Mouse (Mus musculus) brown adipose tissue, adult 24 weeks (tissue): ENCODE measurements around the gene Sult6b1. TPM values are rescaled to one million over a fixed set of nuclear protein-coding genes. Genes with fewer than 3 reads are reported as not detected.

Experiments used
- H3K27ac ChIP-seq: fragments of 200-500 bp; replicated peaks from 2 replicates; pipeline ENCODE4 v1.5.1; 2012; ENCODE audit warnings: low read depth, mild to moderate bottlenecking, low read length
- H3K4me1 ChIP-seq: fragments of 200-500 bp; 2 replicates; pipeline ENCODE4 v1.6.1; 2012; ENCODE audit warnings: low read length, mixed read lengths; ENCODE audit not compliant: control insufficient read depth, insufficient read depth, insufficient read length
- H3K4me3 ChIP-seq: fragments of 200-500 bp; 2 replicates; pipeline ENCODE4 v1.5.1; 2012; ENCODE audit warnings: low read depth, mild to moderate bottlenecking, low read length, moderate library complexity; ENCODE audit not compliant: insufficient read depth
- polyA plus RNA-seq: library from polyadenylated mRNA; stranded (reverse); fragments of >200 nt; gene quantifications from 2 replicates; pipeline ENCODE4 v1.2.4, GENCODE M21; 2012; ENCODE audit not compliant: missing spikeins, insufficient read depth, insufficient read length

The Sult6b1 gene
- polyA plus RNA-seq = not detected in 2 replicates

DNA sequence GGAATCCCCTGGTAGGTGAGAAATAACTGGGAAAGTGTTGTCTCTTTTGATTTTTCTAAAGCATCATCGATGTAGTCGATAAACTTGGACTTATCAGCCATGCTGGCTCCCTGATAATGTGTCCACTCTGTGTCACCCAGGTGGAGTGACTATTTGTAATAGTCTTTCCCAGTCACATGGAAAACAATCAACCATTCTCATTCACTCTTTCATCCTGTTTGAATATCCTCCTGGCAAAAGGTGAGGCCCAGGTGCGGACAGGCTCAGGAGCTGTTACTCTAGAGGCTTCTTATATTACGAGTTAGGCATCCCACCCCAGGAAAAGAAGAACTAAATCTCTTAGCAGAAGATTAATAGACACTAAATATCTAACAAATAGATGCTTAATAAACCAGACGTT lies at the start of gene Sult6b1:
Sult6b1 (minus strand) TSS at position 101 of the 400 bp plus-strand sequence.
- Histone ChIP-seq H3K4me1 (no peaks in the 10 kb centered on the region), H3K27ac (no peak within 1 kb of the TSS), H3K4me3 (no peak within 1 kb of the TSS)

GRCm38 (mm10) chr17:78953240-78953639 lies 46.4 kb upstream of the Sult6b1 start:
- H3K4me3 ChIP-seq = no peak overlapping the region
- H3K27ac ChIP-seq = no peak overlapping the region
- H3K4me1 ChIP-seq = no peaks in the 10 kb centered on the region

- Histone ChIP-seq H3K4me3 (no peak overlapping the region), H3K4me1 (no peaks in the 10 kb centered on the region), H3K27ac (no peak overlapping the region)
Observed at GRCm38 (mm10) chr17:78952070-78952469, 45.3 kb upstream of the Sult6b1 start.

- H3K4me1 ChIP-seq = no peaks in the 10 kb centered on the region
- no peak overlapping the region for H3K4me3 ChIP-seq
Observed at GRCm38 (mm10) chr17:78951225-78951624, 44.4 kb upstream of the Sult6b1 start.

GRCm38 (mm10) chr17:78942579-78942978 lies 35.8 kb upstream of the Sult6b1 start:
- Histone ChIP-seq H3K27ac (no peak overlapping the region), H3K4me3 (no peak overlapping the region), H3K4me1 (no peaks in the 10 kb centered on the region)

More at GRCm38 (mm10) chr17:78951225-78951624, 44.4 kb upstream of the Sult6b1 start:
- no peak overlapping the region for H3K27ac ChIP-seq

GRCm38 (mm10) chr17:78938927-78939326 lies 32.1 kb upstream of the Sult6b1 start:
- Histone ChIP-seq H3K4me1 (peaks cover 3% of the 10 kb centered on the region; the same call in 1 of the 2 replicates), H3K27ac (no peak overlapping the region), H3K4me3 (no peak overlapping the region)

DNA sequence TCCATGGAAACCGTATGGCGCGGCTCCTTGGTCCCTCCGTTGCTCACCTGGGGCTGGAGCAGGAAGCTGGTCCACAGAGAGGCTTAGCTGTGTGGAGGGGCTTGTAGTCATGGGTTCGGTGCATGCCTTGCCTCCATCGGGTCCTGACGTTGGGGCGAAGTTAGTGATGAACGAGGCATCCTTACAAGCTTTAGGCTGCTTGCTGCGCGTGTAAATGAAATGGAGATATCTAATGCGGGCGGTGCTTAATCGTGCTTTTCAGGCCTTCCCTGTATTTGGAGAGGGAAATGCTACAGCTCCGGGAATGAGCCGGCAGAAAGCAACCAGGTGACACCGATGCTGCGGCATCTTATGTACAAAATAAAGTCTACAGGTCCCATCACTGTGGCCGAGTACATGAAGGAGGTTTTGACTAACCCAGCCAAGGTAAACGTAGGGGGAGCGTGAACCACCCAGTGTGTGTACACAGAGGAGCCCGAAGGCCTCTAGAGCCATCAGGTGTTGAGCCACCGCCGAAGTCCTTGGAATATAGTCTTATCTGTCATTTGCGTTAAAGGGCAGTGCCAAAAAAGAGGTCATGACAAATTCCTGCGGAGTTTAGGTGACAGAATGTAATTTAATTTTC lies 30.5 kb upstream of the Sult6b1 start:
- H3K4me1 ChIP-seq = peaks cover 3% of the 10 kb centered on the region; the same call in 1 of the 2 replicates
- H3K27ac ChIP-seq = no peak overlapping the region
- H3K4me3 ChIP-seq = peak overlapping the region; percentile 83

DNA sequence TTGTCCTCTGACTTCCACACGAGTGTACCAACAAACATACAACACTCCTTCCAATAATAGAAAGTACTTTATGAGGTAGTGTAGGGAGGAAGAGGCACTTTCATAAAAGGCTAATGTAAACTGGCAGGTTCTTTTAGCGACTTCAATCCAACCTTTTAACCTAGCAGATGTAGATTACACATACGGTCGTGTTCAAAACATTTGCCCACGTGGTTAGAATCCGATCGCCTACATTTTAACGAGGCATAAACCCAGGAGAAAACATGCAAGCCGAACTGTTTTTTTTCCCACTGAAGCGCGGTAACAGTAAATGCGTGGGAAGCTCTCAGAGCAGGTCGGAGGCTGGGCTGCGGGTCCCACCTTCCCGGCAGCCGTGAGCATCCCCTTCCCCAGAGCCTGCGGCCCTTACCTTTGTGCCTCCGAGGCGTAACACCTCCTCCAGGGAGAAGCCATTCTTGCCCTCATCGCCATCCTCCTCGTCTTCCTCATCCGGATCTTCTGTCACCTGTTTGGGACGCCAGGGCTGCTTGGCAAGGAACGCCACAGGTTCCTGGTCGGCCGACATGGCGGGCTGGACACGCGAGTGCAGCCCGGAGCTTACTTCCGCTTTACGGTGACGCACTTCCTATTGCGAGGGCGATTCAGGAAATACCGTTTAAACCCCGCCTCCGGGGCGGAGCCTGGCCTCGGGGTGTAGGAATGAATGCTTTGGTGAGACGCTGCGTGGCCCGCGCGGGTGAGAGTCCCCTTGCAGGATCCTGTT lies 29.9 kb upstream of the Sult6b1 start, which contains the start of the genes Cebpz and Ndufaf7:
Cebpz (minus strand) TSS at position 601 of the 763 bp plus-strand sequence.
Ndufaf7 (plus strand) TSS at position 671 of the 763 bp plus-strand sequence.
- H3K4me1 ChIP-seq = peaks cover 3% of the 10 kb centered on the region; the same call in 1 of the 2 replicates
- peak within 1 kb of the TSS; percentile 90 for H3K4me3 ChIP-seq
- H3K27ac ChIP-seq = peak within 1 kb of the TSS; percentile 41

DNA sequence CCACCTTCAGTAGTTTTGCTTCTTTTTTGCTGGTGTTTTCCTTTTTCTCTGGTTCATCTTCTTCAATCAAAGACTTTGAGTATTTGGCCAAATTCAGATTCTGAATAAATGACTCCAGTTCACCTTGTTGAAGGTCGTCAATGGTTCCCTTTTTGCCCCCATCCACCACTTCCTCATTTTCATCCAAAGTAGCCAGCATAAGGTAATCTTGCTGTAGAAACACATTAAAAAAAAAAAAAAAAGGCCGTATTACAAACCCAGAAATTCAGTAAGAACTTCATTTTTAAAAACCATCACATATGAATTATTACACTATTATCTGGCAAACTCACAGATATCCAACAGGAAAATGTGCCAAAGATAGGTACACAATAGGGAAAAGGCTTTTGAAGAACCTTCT lies 29.1 kb upstream of the Sult6b1 start:
- Histone ChIP-seq H3K4me1 (peaks cover 3% of the 10 kb centered on the region; the same call in 1 of the 2 replicates), H3K27ac (no peak overlapping the region), H3K4me3 (peak overlapping the region; percentile 90)

DNA sequence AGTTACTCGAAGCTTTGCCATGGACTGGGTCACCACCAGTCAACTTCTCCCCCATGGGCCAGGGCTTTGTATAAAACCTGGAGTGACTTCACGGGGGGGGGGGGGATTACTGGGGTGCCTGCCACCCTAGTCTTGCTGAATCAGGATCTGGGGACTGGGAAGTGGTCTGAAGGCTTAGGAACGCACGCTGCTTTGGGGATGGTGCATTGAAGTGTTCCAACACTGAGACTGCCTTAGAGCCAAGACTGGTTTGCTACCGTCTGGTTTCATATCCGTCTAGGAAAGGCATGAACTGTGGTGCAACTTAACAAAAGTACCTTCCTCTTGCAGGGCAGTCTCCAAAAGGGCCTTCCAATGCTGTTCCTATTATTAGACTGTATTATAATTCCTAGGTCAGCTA lies 10.9 kb upstream of the Sult6b1 start:
- Histone ChIP-seq H3K4me3 (no peak overlapping the region), H3K4me1 (peaks cover 3% of the 10 kb centered on the region; the same call in 1 of the 2 replicates), H3K27ac (no peak overlapping the region)

DNA sequence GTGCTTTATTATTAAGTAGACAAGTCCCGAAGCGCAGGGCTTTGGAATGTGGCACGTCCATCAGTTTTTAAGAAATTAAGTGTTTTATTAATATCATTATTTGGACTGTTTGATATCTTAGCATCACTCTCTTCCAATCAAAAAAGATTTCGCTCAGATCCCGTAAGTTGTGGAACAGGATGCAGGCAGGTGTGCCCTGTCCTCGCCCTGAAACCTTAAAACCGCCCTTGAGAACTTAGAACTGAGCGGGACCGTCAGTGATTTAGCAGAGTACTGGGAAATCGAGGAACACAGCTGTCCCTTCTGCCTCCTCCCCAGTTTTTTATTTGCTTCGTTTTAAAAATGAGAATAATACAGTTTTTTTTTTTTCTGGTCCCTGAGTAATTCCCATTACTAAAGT lies 10.1 kb upstream of the Sult6b1 start:
- Histone ChIP-seq H3K4me1 (peaks cover 3% of the 10 kb centered on the region; the same call in 1 of the 2 replicates), H3K4me3 (peak overlapping the region; percentile 73), H3K27ac (no peak overlapping the region)

GRCm38 (mm10) chr17:78916369-78916813 lies 9.6 kb upstream of the Sult6b1 start, which contains the start of gene Cebpzos:
TSS of gene Cebpzos (plus strand) at chr17:78916500.
- Histone ChIP-seq H3K4me3 (peak within 1 kb of the TSS; percentile 73), H3K27ac (peak within 1 kb of the TSS; percentile 59), H3K4me1 (peaks cover 3% of the 10 kb centered on the region; the same call in 1 of the 2 replicates)

DNA sequence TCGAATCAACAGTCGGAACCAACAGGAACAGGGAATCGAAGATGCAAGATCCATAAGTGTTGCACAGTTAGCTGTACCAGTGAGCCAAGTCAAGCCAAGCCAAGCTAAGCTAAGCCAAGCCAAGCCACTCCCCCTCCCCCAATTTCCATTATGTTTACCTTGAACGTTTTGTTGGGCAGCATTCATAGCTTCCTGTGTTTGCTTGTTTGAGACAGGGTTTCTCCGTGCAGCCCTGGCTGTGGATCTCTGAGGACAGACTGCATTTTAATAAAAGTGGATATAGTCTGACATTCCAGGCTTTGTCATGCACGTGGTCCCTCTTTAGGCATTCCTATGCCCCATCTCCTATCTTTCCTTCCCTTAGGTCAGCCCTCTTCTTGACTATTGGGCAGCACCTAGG lies 9.0 kb upstream of the Sult6b1 start:
- peaks cover 3% of the 10 kb centered on the region; the same call in 1 of the 2 replicates for H3K4me1 ChIP-seq
- peak overlapping the region; percentile 73 for H3K4me3 ChIP-seq
- H3K27ac ChIP-seq = peak overlapping the region; percentile 59; the same call in 1 of the 2 replicates

DNA sequence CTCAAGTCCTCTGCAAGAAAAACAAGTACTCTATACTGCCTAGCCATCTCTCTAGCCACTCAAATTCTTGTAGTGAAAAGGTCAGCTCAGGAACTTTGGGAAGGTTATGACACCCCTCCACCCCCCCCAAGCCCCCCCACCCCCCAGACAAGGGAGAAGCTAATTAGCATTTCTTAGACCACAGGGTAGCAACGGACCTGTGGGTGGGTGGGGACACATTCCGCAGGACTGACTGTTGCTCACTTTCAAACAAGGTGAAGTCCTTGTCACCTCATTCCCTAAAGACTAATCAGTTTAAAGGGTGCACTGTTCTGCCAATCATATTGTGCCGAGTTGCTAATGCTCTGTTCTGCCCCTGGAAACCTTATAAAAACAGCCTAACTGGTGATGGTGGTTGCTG lies 7.1 kb upstream of the Sult6b1 start:
- Histone ChIP-seq H3K4me1 (peaks cover 3% of the 10 kb centered on the region; the same call in 1 of the 2 replicates), H3K27ac (no peak overlapping the region), H3K4me3 (no peak overlapping the region)

- Histone ChIP-seq H3K4me3 (peak overlapping the region; percentile 17; the same call in 1 of the 2 replicates), H3K27ac (no peak overlapping the region), H3K4me1 (peaks cover 3% of the 10 kb centered on the region; the same call in 1 of the 2 replicates)
Observed at GRCm38 (mm10) chr17:78912861-78913281, 6.1 kb upstream of the Sult6b1 start.
